Mouse (Mus musculus): Measurements from ENCODE around the gene Slc20a1.

Slc20a1 gene

GRCm38 (mm10) chr2:129183561-129184031, 15.0 kb upstream of the Slc20a1 start:
- peak overlapping the region; percentile 45 for H3K4me3 ChIP-seq (replicated peaks; ENCODE audit: low read length)
- H3K4me1 ChIP-seq (replicated peaks; ENCODE audit: low read depth, low read length), result peaks cover 70% of the 10 kb centered on the region
- H3K9me3 ChIP-seq (ENCODE audit: low read length), result no peaks in the 10 kb centered on the region
- no peaks in the 10 kb centered on the region for H3K36me3 ChIP-seq (ENCODE audit: insufficient read depth, low read length)
- no peaks in the 10 kb centered on the region for H3K27me3 ChIP-seq (ENCODE audit: insufficient read depth, low read length)
- no peak for TF ChIP-seq NANOG (IDR thresholded peaks at IDR 0.05; ENCODE audit: borderline replicate concordance, low read length)
- TF ChIP-seq POU5F1 (IDR thresholded peaks at IDR 0.05; ENCODE audit: borderline replicate concordance, low read length), result no peak
- no peak for TF ChIP-seq CTCF (conservative IDR thresholded peaks at IDR 0.05; ENCODE audit: low read length)

GRCm38 (mm10) chr2:129184853-129185252, 13.7 kb upstream of the Slc20a1 start:
- H3K36me3 ChIP-seq (ENCODE audit: insufficient read depth, low read length), result no peaks in the 10 kb centered on the region
- no peak overlapping the region for H3K4me3 ChIP-seq (replicated peaks; ENCODE audit: low read length)
- H3K27me3 ChIP-seq (ENCODE audit: insufficient read depth, low read length), result no peaks in the 10 kb centered on the region
- H3K4me1 ChIP-seq (replicated peaks; ENCODE audit: low read depth, low read length), result peaks cover 58% of the 10 kb centered on the region
- peaks cover 6% of the 10 kb centered on the region for H3K9me3 ChIP-seq (ENCODE audit: low read length)
- no peak for TF ChIP-seq POU5F1 (IDR thresholded peaks at IDR 0.05; ENCODE audit: borderline replicate concordance, low read length)
- no peak for TF ChIP-seq CTCF (conservative IDR thresholded peaks at IDR 0.05; ENCODE audit: low read length)
- TF ChIP-seq NANOG (IDR thresholded peaks at IDR 0.05; ENCODE audit: borderline replicate concordance, low read length), result no peak

GRCm38 (mm10) chr2:129185611-129186290, 12.8 kb upstream of the Slc20a1 start:
- Histone ChIP-seq H3K27me3 (ENCODE audit: insufficient read depth, low read length) (no peaks in the 10 kb centered on the region), H3K4me1 (replicated peaks; ENCODE audit: low read depth, low read length) (peaks cover 51% of the 10 kb centered on the region), H3K4me3 (replicated peaks; ENCODE audit: low read length) (no peak overlapping the region), H3K36me3 (ENCODE audit: insufficient read depth, low read length) (no peaks in the 10 kb centered on the region), H3K9me3 (ENCODE audit: low read length) (peaks cover 9% of the 10 kb centered on the region)
- TF ChIP-seq CTCF (conservative IDR thresholded peaks at IDR 0.05; ENCODE audit: low read length) (no peak), NANOG (IDR thresholded peaks at IDR 0.05; ENCODE audit: borderline replicate concordance, low read length) (no peak), POU5F1 (IDR thresholded peaks at IDR 0.05; ENCODE audit: borderline replicate concordance, low read length) (no peak)

GRCm38 (mm10) chr2:129186291-129186919, 12.2 kb upstream of the Slc20a1 start:
- no peaks in the 10 kb centered on the region for H3K36me3 ChIP-seq (ENCODE audit: insufficient read depth, low read length)
- H3K4me1 ChIP-seq (replicated peaks; ENCODE audit: low read depth, low read length), result peaks cover 51% of the 10 kb centered on the region
- no peak for TF ChIP-seq POU5F1 (IDR thresholded peaks at IDR 0.05; ENCODE audit: borderline replicate concordance, low read length)
- TF ChIP-seq CTCF (conservative IDR thresholded peaks at IDR 0.05; ENCODE audit: low read length), result no peak
- TF ChIP-seq NANOG (IDR thresholded peaks at IDR 0.05; ENCODE audit: borderline replicate concordance, low read length), result no peak
- H3K27me3 ChIP-seq (ENCODE audit: insufficient read depth, low read length), result no peaks in the 10 kb centered on the region
- H3K4me3 ChIP-seq (replicated peaks; ENCODE audit: low read length), result no peak overlapping the region
- H3K9me3 ChIP-seq (ENCODE audit: low read length), result peaks cover 9% of the 10 kb centered on the region

- Histone ChIP-seq H3K27me3 (ENCODE audit: insufficient read depth, low read length) (no peaks in the 10 kb centered on the region), H3K9me3 (ENCODE audit: low read length) (peaks cover 9% of the 10 kb centered on the region), H3K4me3 (replicated peaks; ENCODE audit: low read length) (no peak overlapping the region), H3K36me3 (ENCODE audit: insufficient read depth, low read length) (no peaks in the 10 kb centered on the region), H3K4me1 (replicated peaks; ENCODE audit: low read depth, low read length) (peaks cover 59% of the 10 kb centered on the region)
- TF ChIP-seq CTCF (conservative IDR thresholded peaks at IDR 0.05; ENCODE audit: low read length) (no peak), POU5F1 (IDR thresholded peaks at IDR 0.05; ENCODE audit: borderline replicate concordance, low read length) (no peak), NANOG (IDR thresholded peaks at IDR 0.05; ENCODE audit: borderline replicate concordance, low read length) (no peak)
These were observed 6.0 kb upstream of the Slc20a1 start for GRCm38 (mm10) chr2:129192392-129193150.

GRCm38 (mm10) chr2:129196317-129196716, 2.2 kb upstream of the Slc20a1 start:
- Histone ChIP-seq H3K36me3 (ENCODE audit: insufficient read depth, low read length) (peaks cover 19% of the 10 kb centered on the region), H3K4me3 (replicated peaks; ENCODE audit: low read length) (no peak overlapping the region), H3K4me1 (replicated peaks; ENCODE audit: low read depth, low read length) (peaks cover 73% of the 10 kb centered on the region), H3K27me3 (ENCODE audit: insufficient read depth, low read length) (no peaks in the 10 kb centered on the region), H3K9me3 (ENCODE audit: low read length) (no peaks in the 10 kb centered on the region)
- TF ChIP-seq POU5F1 (IDR thresholded peaks at IDR 0.05; ENCODE audit: borderline replicate concordance, low read length), result no peak
- no peak for TF ChIP-seq NANOG (IDR thresholded peaks at IDR 0.05; ENCODE audit: borderline replicate concordance, low read length)
- no peak for TF ChIP-seq CTCF (conservative IDR thresholded peaks at IDR 0.05; ENCODE audit: low read length)

- H3K4me1 ChIP-seq (replicated peaks; ENCODE audit: low read depth, low read length), result peaks cover 80% of the 10 kb centered on the region
- no peaks in the 10 kb centered on the region for H3K9me3 ChIP-seq (ENCODE audit: low read length)
- TF ChIP-seq POU5F1 (IDR thresholded peaks at IDR 0.05; ENCODE audit: borderline replicate concordance, low read length), result no peak
These were observed 1.4 kb upstream of the Slc20a1 start for GRCm38 (mm10) chr2:129197197-129197596.

GRCm38 (mm10) chr2:129197843-129198435, 625 bp upstream of the Slc20a1 start:
- TF ChIP-seq CTCF (conservative IDR thresholded peaks at IDR 0.05; ENCODE audit: low read length), result no peak
- no peak for TF ChIP-seq POU5F1 (IDR thresholded peaks at IDR 0.05; ENCODE audit: borderline replicate concordance, low read length)
- TF ChIP-seq NANOG (IDR thresholded peaks at IDR 0.05; ENCODE audit: borderline replicate concordance, low read length), result no peak
- H3K36me3 ChIP-seq (ENCODE audit: insufficient read depth, low read length), result peaks cover 35% of the 10 kb centered on the region
- H3K4me3 ChIP-seq (replicated peaks; ENCODE audit: low read length), result peak overlapping the region; percentile 99
- H3K27me3 ChIP-seq (ENCODE audit: insufficient read depth, low read length), result no peaks in the 10 kb centered on the region
- peaks cover 84% of the 10 kb centered on the region for H3K4me1 ChIP-seq (replicated peaks; ENCODE audit: low read depth, low read length)
- H3K9me3 ChIP-seq (ENCODE audit: low read length), result no peaks in the 10 kb centered on the region

More at GRCm38 (mm10) chr2:129197197-129197596, 1.4 kb upstream of the Slc20a1 start:
- Histone ChIP-seq H3K27me3 (ENCODE audit: insufficient read depth, low read length) (no peaks in the 10 kb centered on the region), H3K36me3 (ENCODE audit: insufficient read depth, low read length) (peaks cover 28% of the 10 kb centered on the region), H3K4me3 (replicated peaks; ENCODE audit: low read length) (peak overlapping the region; percentile 99)

All from E14TG2a.4 (cell line).